Mouse (Mus musculus) liver, embryonic 12.5 days (tissue): ENCODE results near the gene Zfp574. TPM values are rescaled to one million over a fixed set of nuclear protein-coding genes. Genes with fewer than 3 reads are reported as not detected.
"Not testable (repeated sequence)": the region's sequence is repeated elsewhere in the genome, so short reads cannot be mapped to it uniquely, and the experiment has no call there.

Experiments
- ATAC-seq: fragments of 200-750 bp; cut with Nextera tagmentation; 2 replicates; pipeline ENCODE4 v1.8.0; 2017; ENCODE audit warnings: moderate number of reproducible peaks, mild to moderate bottlenecking, moderate library complexity
- H3K27ac ChIP-seq: fragments of 300-500 bp; sonication (generic); 2 replicates; pipeline ENCODE4 v1.5.1; 2016; ENCODE audit warnings: mild to moderate bottlenecking
- H3K27me3 ChIP-seq: fragments of 300-500 bp; sonication (generic); replicated peaks from 2 replicates; pipeline ENCODE4 v1.6.1; 2016; ENCODE audit warnings: mild to moderate bottlenecking, moderate library complexity
- H3K36me3 ChIP-seq: fragments of 300-500 bp; sonication (generic); 2 replicates; pipeline ENCODE4 v1.6.1; 2016; ENCODE audit warnings: mild to moderate bottlenecking, moderate library complexity
- H3K4me1 ChIP-seq: fragments of 300-500 bp; sonication (generic); 2 replicates; pipeline ENCODE4 v1.6.1; 2016
- H3K4me2 ChIP-seq: fragments of 300-500 bp; sonication (generic); 2 replicates; pipeline ENCODE4 v1.6.1; 2016; ENCODE audit warnings: mild to moderate bottlenecking, moderate library complexity
- H3K4me3 ChIP-seq: fragments of 300-500 bp; sonication (generic); 2 replicates; pipeline ENCODE4 v1.5.1; 2016; ENCODE audit warnings: mild to moderate bottlenecking, moderate library complexity
- H3K9ac ChIP-seq: fragments of 300-500 bp; sonication (generic); 2 replicates; pipeline ENCODE4 v1.6.1; 2016; ENCODE audit warnings: mild to moderate bottlenecking, moderate library complexity
- H3K9me3 ChIP-seq: fragments of 300-500 bp; sonication (generic); replicated peaks from 2 replicates; pipeline ENCODE4 v1.6.1; 2016; ENCODE audit warnings: mild to moderate bottlenecking, moderate library complexity
- WGBS: fragments of 180-500 bp; shearing (Covaris S2); methylation state at CpG from one replicate; pipeline ENCODE4 v1.1.7; 2016; ENCODE audit not compliant: insufficient replicate concordance; 5-methylcytosine and 5-hydroxymethylcytosine counted together
- polyA plus RNA-seq: library from polyadenylated mRNA; unstranded; fragments of >200 nt; fragmentation: Nextera tagmentation; extraction: Ambion mirVana; gene quantifications from 2 replicates; pipeline ENCODE4 v1.2.1, GENCODE M21; 2016

Gene Zfp574
- 14.4 and 15.7 TPM in 2 replicates for polyA plus RNA-seq

DNA sequence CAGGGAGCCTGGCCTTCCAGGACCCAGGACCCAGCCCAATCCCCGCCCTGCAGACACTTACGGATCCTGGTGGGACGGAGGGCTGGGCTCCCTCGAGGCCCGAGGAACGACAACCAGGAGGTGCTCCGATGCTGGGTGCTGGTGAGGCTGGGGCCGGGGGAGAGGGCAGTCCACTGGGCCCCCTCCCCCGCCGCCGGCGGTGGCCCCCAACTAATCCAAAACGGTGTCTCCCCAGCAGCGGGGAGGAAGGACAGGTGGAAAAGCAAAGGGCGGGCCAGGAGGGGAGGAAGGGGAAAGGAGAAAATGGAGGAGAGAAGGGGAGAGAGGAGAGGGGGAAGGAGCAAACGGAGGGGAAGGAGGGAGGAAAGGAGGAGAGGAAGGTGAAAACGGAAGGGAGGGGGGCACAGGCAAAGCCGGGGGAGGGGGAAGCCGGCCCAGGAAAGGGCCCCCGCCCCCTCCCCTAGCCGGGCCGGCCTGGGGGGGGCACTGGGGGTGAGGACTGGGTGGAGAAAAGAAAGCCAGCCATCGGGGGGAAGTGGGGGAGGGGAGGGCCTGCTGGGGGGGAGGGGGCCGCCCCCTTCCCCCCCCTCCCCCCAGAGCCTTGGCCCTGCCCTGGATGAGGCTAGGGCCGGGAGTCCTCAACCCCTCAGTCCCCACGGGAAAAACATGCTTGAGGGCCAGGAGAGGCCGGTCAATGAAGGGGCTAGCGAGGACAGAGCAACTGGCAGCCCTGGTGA is at the start of gene Zfp574, which contains the start of gene Grik5:
Gene Zfp574, plus strand, starts transcription at position 589 of the 737 bp plus-strand sequence.
Gene Grik5, minus strand, starts transcription at position 368 of the 737 bp plus-strand sequence.
- peaks cover 3% of the 10 kb centered on the region; the same call in 1 of the 2 replicates for H3K27me3 ChIP-seq
- H3K4me1 ChIP-seq: peaks cover 60% of the 10 kb centered on the region
- ATAC-seq: no peak
- peak within 1 kb of the TSS; percentile 64 for H3K4me3 ChIP-seq
- H3K4me2 ChIP-seq: peak within 1 kb of the TSS; percentile 94
- H3K27ac ChIP-seq: peak within 1 kb of the TSS; percentile 69
- H3K36me3 ChIP-seq: peaks cover 15% of the 10 kb centered on the region
- H3K9ac ChIP-seq: peak within 1 kb of the TSS; percentile 79
- 3% methylated on average over 27 of the region's 28 CpGs for WGBS
- no peaks in the 10 kb centered on the region for H3K9me3 ChIP-seq

DNA sequence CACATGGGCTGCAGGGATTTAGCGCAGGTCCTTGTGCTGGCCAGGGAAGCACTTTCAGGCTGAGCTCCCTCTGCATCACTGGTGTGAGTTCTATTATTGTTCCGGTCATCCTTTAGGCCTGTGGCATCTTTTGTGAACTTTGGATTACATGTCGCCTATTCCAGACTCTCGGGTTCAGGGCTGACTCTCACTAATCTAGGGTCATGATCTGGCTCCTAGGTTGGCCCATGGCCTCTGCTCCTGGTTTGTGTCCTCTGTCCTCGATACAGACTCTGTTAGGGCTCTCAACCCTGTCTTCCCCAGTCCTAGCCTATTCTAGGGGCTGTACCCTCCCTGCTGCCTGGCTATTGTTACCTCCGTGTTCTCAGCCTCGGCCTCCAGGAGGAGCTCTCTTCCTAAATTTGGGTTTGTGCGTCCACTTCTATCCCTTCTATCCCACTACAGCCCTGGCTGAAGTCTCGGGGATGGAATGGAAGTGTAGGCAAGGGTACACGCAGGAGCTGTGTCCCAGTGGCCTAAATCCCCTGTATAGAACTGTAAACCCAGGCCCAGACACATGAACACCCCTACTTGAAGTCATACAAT is 46.4 kb upstream of the Zfp574 start:
- WGBS: 51% methylated on average over 10 of the region's 10 CpGs
- no peak overlapping the region for H3K27ac ChIP-seq
- H3K4me2 ChIP-seq: no peak overlapping the region
- H3K4me3 ChIP-seq: no peak overlapping the region
- no peaks in the 10 kb centered on the region for H3K9me3 ChIP-seq
- no peak overlapping the region for H3K9ac ChIP-seq
- H3K36me3 ChIP-seq: peaks cover 14% of the 10 kb centered on the region
- peaks cover 3% of the 10 kb centered on the region; the same call in 1 of the 2 replicates for H3K4me1 ChIP-seq
- ATAC-seq: no peak
- no peaks in the 10 kb centered on the region for H3K27me3 ChIP-seq

DNA sequence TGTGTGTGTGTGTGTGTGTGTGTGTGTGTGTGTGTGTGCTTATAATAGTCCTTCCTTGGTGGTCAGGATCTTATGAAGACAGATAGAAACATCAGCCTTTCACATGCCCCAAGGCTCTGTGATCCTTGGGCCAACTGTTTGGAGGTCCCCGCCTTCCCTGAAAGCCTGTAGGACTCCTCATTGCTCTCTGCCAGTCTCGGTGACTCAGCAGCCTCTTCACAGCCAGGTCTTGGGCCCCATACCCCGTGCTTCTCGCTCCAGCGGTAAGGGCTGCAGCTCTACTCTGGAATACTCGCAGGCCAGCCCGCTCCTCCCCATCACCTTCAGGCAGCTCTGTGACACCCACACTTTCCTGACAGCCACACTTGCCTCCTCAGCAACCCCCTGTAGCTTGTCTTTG is 45.9 kb upstream of the Zfp574 start:
- peaks cover 9% of the 10 kb centered on the region for H3K36me3 ChIP-seq
- H3K4me3 ChIP-seq: no peak overlapping the region
- ATAC-seq: no peak; the same call in 1 of the 2 replicates
- no peak overlapping the region for H3K9ac ChIP-seq
- no peaks in the 10 kb centered on the region for H3K27me3 ChIP-seq
- H3K27ac ChIP-seq: no peak overlapping the region
- H3K4me2 ChIP-seq: no peak overlapping the region
- H3K4me1 ChIP-seq: peaks cover 3% of the 10 kb centered on the region; the same call in 1 of the 2 replicates
- no peaks in the 10 kb centered on the region for H3K9me3 ChIP-seq
- WGBS: 54% methylated on average over 7 of the region's 7 CpGs

DNA sequence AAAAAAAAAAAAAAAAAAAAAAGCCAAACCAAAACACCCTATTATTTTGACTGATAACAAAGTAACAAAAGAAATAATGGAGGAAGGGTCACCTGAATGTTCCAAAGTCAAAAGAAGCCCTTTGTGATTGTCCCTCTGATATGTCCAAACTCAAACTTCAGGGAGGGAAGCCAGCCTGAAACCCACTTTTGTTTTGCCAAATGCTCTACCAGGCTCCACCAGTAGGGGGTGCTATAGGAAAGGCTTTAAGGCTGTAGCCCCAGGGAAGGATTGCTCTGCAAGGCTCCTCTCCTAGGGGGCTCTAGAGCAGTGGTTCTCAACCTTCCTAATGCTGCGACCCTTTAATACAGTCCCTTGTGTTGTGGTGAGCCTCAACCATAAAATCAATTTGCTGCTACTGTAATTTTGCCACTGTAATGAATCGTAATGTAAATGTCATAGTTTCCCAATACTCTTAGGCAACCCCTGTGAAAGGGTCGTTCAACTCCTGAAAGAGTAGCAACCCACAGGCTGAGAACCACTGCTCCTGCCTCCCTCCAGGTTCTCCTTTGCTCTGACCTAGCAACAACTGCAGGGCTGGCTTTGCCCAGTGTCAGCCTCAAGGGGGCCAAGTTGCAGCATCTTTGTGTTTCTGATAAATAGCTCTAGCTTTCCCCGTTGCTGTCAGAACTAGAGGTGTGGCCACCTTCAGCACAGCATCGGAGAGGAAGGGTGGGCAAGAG is 42.2 kb upstream of the Zfp574 start:
- Histone ChIP-seq H3K9ac (no peak overlapping the region), H3K9me3 (no peaks in the 10 kb centered on the region), H3K4me1 (peaks cover 3% of the 10 kb centered on the region; the same call in 1 of the 2 replicates), H3K4me2 (no peak overlapping the region), H3K27ac (no peak overlapping the region), H3K27me3 (no peaks in the 10 kb centered on the region), H3K4me3 (no peak overlapping the region), H3K36me3 (peaks cover 16% of the 10 kb centered on the region)
- WGBS: 33% methylated on average over 5 of the region's 5 CpGs
- ATAC-seq: no peak

DNA sequence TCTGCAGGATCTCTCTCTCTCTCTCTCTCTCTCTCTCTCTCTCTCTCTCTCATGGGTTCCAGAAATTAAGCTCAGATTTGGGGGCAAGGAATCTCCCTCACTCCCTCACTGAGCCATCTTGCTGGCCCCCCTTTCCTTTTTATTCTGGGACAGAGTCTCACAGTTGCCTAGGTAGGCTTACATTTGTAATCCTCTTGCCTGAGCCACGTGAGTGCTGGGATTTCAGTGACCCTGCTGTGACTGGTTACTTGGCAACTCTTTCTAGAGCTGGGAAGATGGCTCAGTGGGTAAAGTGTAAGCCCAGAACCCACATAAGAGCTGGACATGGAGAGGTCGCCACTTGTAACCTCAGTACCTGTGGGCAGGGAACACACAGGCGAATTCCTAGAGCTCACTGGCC is 40.8 kb upstream of the Zfp574 start:
- ATAC-seq: no peak
- Histone ChIP-seq H3K27me3 (no peaks in the 10 kb centered on the region), H3K9ac (no peak overlapping the region), H3K9me3 (no peaks in the 10 kb centered on the region), H3K4me1 (peaks cover 3% of the 10 kb centered on the region; the same call in 1 of the 2 replicates), H3K4me2 (no peak overlapping the region), H3K27ac (no peak overlapping the region), H3K36me3 (peaks cover 20% of the 10 kb centered on the region), H3K4me3 (no peak overlapping the region)
- 58% methylated on average over 3 of the region's 3 CpGs for WGBS

DNA sequence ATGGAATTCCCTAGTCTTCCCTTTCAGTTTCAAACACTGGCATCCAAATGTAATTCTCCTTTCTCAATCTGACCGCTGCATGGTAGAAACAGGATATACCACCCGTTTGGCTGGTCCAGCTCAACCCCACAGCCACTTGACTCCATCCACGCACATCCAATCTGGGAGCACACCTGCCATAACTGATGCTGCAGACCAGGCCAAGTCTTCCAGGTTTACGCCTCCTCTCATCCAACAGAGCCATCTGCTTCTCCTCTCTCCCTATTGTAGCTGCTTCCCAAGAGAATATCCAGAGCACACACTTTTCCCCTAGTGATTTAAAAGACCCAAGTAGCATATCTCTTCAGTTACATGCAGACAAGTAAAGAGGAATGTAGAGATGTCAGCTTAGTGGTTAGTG is 37.6 kb upstream of the Zfp574 start:
- Histone ChIP-seq H3K9me3 (no peaks in the 10 kb centered on the region), H3K4me3 (no peak overlapping the region), H3K4me1 (peaks cover 3% of the 10 kb centered on the region; the same call in 1 of the 2 replicates), H3K27ac (no peak overlapping the region), H3K36me3 (peaks cover 23% of the 10 kb centered on the region; the same call in 1 of the 2 replicates), H3K9ac (no peak overlapping the region), H3K27me3 (no peaks in the 10 kb centered on the region), H3K4me2 (no peak overlapping the region)
- WGBS: 80% methylated on average over 4 of the region's 4 CpGs
- ATAC-seq: no peak

DNA sequence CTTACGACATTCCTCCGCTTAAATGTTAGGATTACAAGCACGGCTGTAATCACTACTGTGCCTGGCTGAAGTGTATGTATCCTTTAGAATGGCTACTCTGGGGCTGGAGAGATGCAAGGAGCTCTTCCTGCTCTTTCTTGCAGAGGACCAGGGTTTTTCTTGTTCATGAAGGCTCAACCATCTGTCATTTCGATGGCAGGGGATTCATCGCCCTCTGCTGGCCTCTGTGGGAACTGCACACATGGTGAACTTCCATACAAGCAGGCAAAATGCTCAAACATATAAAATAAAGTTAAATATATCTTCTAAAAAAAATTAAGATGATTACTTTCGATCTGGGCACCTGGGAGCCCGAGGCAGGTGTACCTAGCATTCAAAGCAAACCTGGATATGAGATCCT is 36.5 kb upstream of the Zfp574 start:
- peaks cover 32% of the 10 kb centered on the region; the same call in 1 of the 2 replicates for H3K36me3 ChIP-seq
- no peak overlapping the region for H3K9ac ChIP-seq
- H3K4me1 ChIP-seq: no peaks in the 10 kb centered on the region
- H3K27me3 ChIP-seq: no peaks in the 10 kb centered on the region
- H3K4me3 ChIP-seq: no peak overlapping the region
- 47% methylated on average over 7 of the region's 7 CpGs for WGBS
- H3K27ac ChIP-seq: no peak overlapping the region
- H3K9me3 ChIP-seq: no peaks in the 10 kb centered on the region
- no peak for ATAC-seq
- H3K4me2 ChIP-seq: no peak overlapping the region

DNA sequence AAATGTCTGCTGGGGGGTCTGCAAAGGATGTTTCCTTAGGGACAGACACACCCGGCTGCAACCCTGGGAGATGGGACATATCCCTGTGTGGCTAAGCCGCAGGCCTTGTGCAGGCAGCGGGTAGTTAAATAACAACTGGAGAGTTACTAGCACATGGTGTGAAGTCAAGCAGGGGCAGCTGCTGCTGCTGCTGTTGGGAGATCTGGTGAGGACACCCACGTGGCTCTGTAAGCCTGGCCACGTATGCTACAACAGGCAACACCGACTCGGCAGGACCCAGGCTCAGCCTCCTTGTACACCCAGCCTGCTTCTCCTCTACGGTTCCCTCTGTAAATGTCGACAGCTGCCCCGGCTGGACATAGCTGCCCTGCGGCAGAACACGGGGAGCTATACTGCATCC is 30.4 kb upstream of the Zfp574 start:
- Histone ChIP-seq H3K4me2 (no peak overlapping the region), H3K9me3 (no peaks in the 10 kb centered on the region), H3K9ac (no peak overlapping the region), H3K4me3 (no peak overlapping the region), H3K36me3 (peaks cover 37% of the 10 kb centered on the region), H3K27ac (no peak overlapping the region), H3K27me3 (no peaks in the 10 kb centered on the region), H3K4me1 (no peaks in the 10 kb centered on the region)
- ATAC-seq: no peak
- 74% methylated on average over 12 of the region's 12 CpGs for WGBS

DNA sequence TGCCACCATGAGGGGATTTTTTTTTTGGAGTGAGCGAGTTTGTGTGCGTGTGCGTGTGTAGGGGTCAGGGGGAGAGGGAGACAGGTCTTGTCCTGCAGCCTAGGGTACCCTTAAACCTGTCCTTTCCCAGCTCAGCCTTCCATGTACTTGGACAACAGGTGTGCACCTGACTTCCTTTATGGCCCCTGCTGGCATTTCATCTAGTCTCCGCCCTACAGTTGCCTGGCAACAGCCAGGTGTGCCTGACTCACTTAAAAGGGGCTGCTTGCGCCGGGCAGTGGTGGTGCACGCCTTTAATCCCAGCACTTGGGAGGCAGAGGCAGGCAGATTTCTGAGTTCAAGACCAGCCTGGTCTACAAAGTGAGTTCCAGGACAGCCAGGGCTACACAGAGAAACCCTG is 27.8 kb upstream of the Zfp574 start:
- 86% methylated on average over 7 of the region's 7 CpGs for WGBS
- not testable (repeated sequence) for H3K27me3 ChIP-seq, ATAC-seq, H3K4me2 ChIP-seq, H3K9ac ChIP-seq, H3K4me1 ChIP-seq, H3K4me3 ChIP-seq, H3K9me3 ChIP-seq, H3K27ac ChIP-seq
- peaks cover 36% of the 10 kb centered on the region for H3K36me3 ChIP-seq

DNA sequence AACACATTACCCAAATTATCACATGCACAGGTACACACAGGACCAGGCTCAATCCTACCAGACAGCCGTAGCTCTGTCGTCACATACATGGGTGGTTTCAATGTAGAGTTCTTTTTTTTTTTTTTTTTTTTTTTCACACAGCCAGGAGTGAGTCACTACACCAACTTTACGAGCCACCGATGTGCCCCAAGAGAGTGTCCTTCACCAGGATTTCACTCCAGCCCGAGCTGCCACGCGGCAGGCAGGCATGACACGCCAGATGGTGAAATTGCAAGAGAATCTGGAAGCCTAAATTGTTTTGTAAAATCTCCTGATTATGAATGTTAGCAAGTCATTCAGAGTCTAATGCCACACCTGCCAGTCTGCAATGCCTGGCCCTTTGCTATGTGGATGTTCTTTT is 25.0 kb upstream of the Zfp574 start:
- Histone ChIP-seq H3K9me3 (no peaks in the 10 kb centered on the region), H3K4me1 (no peaks in the 10 kb centered on the region), H3K27me3 (no peaks in the 10 kb centered on the region), H3K4me2 (no peak overlapping the region), H3K27ac (no peak overlapping the region), H3K9ac (no peak overlapping the region), H3K4me3 (no peak overlapping the region), H3K36me3 (peaks cover 27% of the 10 kb centered on the region)
- ATAC-seq: no peak
- WGBS: 88% methylated on average over 8 of the region's 8 CpGs

DNA sequence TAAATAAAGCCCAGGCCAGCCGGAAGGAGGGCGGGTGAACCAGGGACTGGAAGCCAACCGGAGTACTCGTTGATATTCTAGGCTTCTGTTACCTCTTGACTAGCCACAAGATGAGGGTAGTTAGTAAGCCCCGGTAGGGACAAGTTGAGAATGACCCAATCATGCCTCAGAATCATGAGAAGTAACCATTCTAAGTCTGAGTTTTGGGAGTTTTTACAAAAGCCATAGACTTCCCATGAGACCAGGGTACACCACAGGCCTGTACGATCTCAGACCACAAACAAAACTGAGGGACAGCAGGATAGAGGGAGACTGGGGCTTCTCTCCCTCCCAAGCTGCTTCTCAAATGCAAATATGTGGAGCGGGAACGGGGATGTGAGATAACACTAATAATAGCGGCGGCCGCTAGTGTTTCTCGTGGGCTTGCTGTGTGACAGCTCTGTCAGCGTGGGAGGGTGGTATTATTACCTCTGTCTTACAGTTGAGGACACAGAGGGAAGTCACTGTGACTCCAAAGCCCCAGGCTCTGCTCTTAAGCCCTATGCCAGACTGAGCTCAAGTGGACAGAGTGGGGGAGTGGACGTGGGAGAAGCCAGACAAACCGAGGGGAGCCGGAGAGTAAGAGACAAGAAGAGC is 23.0 kb upstream of the Zfp574 start:
- Histone ChIP-seq H3K27ac (no peak overlapping the region), H3K4me3 (no peak overlapping the region), H3K27me3 (no peaks in the 10 kb centered on the region), H3K4me1 (no peaks in the 10 kb centered on the region), H3K9me3 (no peaks in the 10 kb centered on the region), H3K36me3 (peaks cover 23% of the 10 kb centered on the region), H3K4me2 (no peak overlapping the region), H3K9ac (no peak overlapping the region)
- WGBS: 70% methylated on average over 16 of the region's 16 CpGs
- no peak for ATAC-seq
